Mouse (Mus musculus): ENCODE measurements around the gene Tcf7.
A peak's percentile ranks its signal among the peaks of the same experiment; 100 is the strongest.

Gene Tcf7

GRCm38 (mm10) chr11:52282774-52283595, at the start of gene Tcf7:
Tcf7 (minus strand) TSS chr11:52283014.
- DNase-seq = peak; percentile 36

DNA sequence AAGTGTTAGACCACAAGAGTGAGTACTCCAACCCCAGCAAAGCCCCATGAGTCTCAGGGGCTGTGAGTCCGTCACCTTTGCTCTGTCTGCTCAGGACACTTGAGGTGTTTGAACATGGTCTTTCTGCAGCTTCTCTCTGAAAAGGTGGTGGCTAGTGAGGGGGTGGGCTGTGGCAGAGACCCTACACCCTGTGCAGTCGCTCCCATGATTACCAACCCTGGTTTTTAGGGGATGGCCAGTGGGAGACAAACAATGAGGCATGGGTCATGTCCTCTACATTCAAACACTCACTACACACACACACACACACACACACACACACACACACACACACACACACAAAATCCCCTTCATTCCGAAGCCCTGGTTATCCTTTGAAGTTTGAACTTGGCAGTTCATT, 44.5 kb upstream of the Tcf7 start:
- DNase-seq = no peak

DNA sequence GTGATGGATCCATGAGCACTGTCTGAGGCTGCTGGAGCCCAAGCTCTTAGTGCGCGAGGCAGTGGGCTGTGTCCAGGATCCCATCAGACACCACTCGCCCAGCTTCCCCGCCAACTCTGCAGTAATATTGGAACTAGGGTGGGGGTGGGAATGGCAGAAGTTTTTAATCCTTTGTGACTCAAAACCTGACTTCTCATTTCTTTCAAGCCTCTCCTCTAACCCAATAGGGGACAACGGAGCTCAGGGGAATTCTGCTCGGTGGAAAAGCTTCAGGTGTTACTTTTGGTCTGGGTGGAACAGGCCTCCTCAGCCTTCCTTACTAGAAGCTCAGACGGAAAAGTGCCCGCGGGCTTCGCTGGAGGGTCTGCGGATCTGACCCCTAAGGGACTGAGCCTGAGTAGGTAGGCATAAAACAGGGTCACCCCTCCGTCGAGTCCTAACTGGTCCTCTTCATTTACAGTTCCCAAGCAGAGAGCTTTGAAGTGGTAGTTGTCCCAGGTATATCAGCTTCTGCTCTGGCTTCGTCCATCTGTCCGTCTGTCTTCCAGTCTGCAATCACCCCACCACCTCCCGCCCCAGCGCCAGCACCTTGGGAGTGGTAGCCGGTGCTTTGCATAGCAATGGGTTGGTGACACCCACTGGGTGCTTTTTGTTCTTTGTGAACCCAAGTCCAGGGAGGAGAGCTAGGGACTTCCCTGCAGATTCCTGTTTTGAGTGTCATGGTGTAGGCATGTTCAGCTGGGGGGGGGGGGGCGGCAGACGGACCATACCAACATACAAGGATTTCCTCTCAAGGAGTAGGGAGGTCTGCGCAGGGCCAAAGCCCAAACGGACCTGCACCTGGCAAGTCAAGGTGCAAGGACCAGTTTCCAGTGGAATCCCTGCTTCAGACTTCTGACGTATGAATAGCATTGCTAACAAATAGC, 41.9 kb upstream of the Tcf7 start:
- DNase-seq = no peak

DNA sequence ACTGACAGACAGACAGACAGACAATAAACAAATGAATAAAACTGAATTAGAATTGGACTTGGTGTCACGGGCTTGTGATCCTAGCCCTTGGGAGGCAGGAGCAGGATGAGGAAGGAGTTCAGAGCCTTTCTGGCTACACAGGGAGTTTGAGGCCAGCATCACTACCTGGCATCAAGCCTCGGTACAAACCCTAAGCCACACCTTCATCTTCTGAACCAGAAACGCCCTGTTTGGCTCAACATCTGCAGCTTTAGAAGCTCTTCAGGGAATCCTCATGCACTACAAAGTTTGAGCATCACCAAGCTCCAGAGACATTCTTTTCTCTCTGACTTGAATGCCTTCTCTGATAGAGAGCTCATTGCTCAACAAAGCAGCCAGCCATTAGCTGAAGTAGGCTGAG, 38.7 kb upstream of the Tcf7 start:
- no peak for DNase-seq

DNA sequence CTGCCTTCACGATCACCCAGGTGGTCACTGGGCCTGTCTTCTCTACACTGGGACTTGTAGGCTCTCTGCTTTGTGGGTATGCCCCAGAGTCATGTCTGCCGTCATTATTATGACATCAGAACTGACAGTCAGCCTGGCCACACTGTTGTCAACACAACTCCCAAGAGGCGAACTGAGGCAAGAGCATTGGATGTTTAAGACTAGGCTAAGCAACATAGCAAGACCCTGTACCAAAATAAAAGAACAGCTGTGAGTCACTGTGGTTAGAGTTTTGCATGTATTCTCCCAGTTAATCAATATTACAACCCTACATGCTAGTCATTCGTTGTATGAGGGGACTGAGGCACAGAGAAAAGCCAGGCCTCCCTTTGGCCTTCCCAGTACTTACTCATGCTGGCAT, 37.7 kb upstream of the Tcf7 start:
- DNase-seq = no peak

DNA sequence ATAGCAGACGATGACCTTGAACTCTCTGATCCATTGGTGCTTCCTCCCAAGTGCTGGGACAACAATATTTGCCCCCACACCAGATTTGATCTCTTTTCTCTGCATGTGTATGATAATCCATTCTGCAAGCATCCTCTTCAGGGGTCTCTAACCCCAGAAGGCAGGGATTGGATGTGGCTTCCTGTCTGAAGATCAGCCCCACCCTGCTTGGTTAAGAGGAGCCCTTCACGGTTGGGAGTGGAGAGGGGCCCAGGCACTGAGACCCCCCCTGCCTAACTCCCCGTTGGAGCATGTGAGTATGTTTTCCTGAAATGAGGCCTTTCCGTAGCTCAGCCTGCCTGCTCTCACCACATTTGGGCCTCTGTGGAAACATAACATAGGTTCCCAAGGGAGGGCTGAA, 36.9 kb upstream of the Tcf7 start:
- DNase-seq = no peak

- no peak for DNase-seq
These were observed 35.6 kb upstream of the Tcf7 start for GRCm38 (mm10) chr11:52318445-52318844.

- no peak for DNase-seq
These were observed 31.4 kb upstream of the Tcf7 start for GRCm38 (mm10) chr11:52314102-52314793.

DNA sequence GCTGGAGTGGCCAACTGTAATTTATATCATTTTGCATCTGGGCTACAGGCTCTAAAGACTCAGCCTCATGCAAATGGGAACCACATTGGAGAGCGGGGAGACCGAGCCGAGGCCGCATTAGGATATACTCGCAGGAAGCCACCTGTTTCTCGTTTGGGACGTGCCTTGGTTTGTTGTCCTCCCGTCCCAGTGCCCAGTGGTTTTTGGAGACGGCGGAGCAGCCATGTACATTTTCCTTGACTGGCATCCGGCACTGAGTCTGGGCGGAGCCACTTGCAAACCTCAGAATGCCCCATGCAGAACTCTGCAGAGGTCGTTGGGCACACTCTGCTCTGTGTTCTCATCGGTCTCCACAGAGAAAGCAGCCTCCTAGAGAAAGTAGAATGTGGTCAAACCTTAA, 27.9 kb upstream of the Tcf7 start:
- no peak for DNase-seq

DNA sequence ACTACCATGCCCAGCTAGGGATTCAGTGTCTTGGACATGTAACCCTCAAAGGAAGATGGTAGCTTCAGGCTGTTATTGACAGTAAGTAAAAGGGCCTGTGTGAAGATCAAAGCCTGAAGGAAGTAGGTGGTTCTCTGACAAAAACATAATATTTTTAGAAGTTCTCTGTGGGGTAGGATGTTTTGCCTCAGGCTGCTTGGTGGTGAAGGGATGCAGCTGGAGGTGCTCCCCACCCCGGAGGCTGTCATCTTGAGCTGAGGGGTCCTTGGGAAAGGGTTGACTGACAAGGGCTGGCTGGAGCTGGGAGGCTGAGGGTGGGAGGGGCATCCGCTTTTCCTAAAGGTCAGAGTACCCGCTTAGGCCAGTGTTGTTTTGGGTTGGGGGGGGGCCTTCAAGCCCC, 26.7 kb upstream of the Tcf7 start:
- no peak for DNase-seq

DNA sequence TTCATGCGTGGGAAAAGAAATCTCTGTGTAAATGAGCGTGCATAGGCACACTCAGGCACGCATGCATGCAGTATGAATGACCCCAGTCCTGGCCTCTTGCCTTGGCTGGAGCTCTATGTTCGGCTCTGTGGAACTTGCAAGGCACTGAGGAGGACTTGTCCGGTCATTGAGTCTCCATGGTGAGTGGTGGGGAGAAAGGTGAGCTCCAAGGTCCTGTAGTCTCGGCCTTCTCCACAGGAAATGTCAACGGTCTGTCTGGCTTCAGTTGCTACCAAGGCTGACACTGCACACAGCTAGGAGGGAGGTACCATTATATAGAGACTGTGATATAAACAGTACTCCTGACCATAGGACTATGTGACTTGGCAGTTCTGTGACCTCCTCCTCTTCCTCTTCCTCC, 23.6 kb upstream of the Tcf7 start:
- no peak for DNase-seq

DNA sequence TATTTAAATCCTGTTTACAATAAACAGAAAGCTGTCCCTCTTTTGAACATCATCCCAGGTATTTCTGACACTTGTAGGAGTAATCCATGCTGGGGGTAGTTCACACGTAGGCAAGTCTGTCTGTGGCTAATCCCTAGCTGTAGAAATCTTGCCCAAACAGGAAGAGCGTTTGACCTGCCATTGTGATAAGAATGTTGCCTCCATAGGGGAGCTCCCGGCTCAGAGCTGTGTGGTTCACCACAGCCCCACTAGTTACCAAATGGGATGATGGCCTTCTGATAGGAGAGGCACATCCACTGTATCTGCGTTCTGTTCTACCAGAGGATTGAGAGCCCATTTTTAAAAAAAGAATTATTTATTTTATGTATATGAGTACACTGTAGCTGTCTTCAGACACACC, 22.5 kb upstream of the Tcf7 start:
- no peak for DNase-seq

DNA sequence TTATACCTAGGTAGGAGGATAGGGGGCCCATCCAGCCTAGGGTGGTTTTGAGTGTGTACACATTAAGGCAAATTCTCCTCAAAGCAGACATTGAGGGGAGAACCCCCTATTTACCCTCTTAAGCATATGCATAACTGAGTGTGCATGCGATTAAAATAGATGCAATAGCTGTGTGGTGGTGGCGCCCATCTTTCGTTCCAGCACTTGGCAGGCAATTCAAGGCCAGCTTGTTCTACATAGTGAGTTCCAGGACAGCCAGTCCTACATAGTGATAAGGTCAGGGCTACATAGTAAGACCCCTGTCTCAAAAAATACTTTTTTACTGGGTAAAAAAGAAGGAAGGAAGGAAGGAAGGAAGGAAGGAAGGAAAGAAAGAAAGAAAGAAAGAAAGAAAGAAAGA, 19.9 kb upstream of the Tcf7 start:
- DNase-seq = no peak

DNA sequence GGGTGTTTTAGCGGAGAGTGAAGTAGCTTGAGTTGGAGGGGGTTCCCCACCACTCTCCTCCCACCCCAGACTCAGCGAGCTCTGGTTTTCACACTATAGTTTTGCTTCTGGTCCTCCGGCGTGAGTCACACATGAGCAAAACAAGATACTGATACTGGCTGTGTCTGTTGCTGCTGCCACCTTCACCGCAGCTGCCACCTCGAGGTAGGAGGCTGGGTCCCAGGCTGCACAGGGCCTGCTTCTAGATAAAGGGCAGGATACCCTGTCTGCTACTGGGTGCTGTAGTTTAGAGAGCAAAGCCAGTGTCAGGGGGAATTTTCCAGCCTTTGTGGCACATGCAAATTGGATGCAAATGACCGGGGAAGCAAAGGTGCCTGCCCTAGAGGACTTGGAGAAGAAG, 16.9 kb upstream of the Tcf7 start:
- peak; percentile 24 for DNase-seq

- no peak for DNase-seq
These were observed 16.1 kb upstream of the Tcf7 start for GRCm38 (mm10) chr11:52298955-52299354.

- peak; percentile 71 for DNase-seq
These were observed 14.5 kb upstream of the Tcf7 start for GRCm38 (mm10) chr11:52297352-52297751.

DNA sequence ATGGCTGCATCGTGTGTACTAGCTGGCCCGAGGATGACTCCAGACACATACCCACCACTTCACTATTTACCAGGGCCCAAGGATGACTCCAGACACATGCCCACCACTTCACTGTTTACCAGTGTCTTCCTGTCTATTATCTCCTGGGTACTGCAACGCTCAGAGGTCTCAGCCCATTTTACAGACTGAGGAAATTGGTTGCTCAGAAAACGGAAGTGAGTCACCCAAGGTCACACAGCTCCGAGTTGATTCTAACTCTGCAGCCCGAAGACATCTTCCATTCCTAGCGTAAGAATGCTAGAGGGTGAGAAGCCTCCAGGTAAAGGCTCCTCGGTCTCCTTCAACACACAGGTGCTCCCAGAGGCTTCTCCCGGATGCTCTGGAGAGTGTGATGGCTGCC, 11.3 kb upstream of the Tcf7 start:
- no peak for DNase-seq

DNA sequence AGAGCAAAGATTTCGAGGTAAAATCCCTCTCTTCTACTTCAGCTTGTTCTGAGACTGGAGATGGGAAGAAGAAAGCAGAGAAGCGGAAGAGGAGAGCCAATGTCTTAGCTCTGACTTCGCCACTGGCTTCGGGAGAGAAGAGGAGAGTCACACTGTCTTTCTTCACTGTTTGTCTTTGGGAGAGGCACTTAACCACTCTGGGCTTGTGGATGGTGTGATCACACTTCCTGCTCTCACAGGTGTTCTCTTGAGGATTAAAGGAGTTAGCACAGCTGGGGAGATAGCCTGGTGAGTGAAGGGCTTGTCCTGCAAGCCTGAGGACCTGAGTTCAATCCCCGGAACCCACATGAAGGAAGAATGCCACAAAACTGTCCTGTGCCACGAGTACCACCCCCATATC, 10.1 kb upstream of the Tcf7 start:
- DNase-seq = no peak

- DNase-seq = no peak
These were observed 9.5 kb upstream of the Tcf7 start for GRCm38 (mm10) chr11:52292346-52292745.

GRCm38 (mm10) chr11:52286958-52287305, 4.1 kb upstream of the Tcf7 start:
- DNase-seq = no peak

DNA sequence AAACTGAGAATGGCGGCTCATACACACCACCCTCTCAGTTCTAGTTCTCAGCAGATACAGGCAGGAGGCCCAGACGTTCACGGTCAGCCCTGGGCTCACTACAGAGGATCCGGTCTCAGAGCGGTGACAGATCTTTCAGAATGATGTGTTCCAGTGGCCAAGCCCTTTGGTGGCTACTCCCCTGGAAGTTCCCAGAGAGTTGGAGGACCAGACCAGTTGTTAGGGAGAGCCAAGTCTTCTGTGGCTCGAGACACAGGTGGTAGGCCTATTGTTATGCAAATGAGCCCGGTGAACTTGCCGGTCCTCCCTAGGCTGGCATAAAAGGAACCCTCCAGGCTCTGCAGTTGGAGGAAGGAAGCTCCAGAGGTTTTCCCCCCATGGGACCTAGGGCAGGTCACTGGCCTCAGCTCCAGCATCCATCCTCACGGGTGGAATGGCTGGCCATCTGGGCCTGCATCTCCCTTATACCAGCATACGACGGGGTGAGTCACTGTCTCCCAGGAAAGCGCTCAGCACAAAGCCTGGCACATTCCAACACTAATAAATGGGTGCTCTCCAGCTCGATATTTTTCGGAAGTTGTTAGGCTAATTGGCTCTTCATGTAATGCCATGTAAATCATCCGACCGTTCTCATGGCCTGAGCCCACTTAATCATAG, 3.6 kb upstream of the Tcf7 start:
- DNase-seq = no peak

- no peak for DNase-seq
These were observed 1.1 kb upstream of the Tcf7 start for GRCm38 (mm10) chr11:52283596-52284571.
